Mouse (Mus musculus) spleen, adult 2 months (tissue): Measurements from ENCODE around the gene Eif3l. TPM values are rescaled to one million over a fixed set of nuclear protein-coding genes. Genes with fewer than 3 reads are reported as not detected.

ENCODE experiments used
- DNase-seq, 2 experiments: peaks; one replicate each; pipeline versions ENCODE4 v3.0.0 to v3.0.0-alpha.2; 2012 to 2021; ENCODE audit warnings: low spot score in 2 of 2, low read depth in 1 of 2
- H3K27ac ChIP-seq: fragments of 200-500 bp; 2 replicates; pipeline ENCODE4 v1.5.1; 2012; ENCODE audit warnings: low read length, inconsistent platforms; ENCODE audit not compliant: insufficient read depth
- H3K27me3 ChIP-seq: fragments of 200-500 bp; 2 replicates; pipeline ENCODE4 v1.6.1; 2012; ENCODE audit warnings: mild to moderate bottlenecking, moderate library complexity, low read length, inconsistent platforms; ENCODE audit not compliant: control insufficient read depth, insufficient read depth
- H3K36me3 ChIP-seq: fragments of 200-500 bp; 2 replicates; pipeline ENCODE4 v1.6.1; 2012; ENCODE audit warnings: mild to moderate bottlenecking, low read length, inconsistent platforms; ENCODE audit not compliant: control insufficient read depth, insufficient read depth
- H3K4me1 ChIP-seq: fragments of 200-500 bp; 2 replicates; pipeline ENCODE4 v1.6.1; 2011; ENCODE audit warnings: inconsistent platforms; ENCODE audit not compliant: control insufficient read depth, insufficient read depth, insufficient read length
- H3K4me3 ChIP-seq: fragments of 200-500 bp; 2 replicates; pipeline ENCODE4 v1.5.1; 2011; ENCODE audit warnings: mild to moderate bottlenecking, inconsistent platforms; ENCODE audit not compliant: insufficient read depth, insufficient read length; ENCODE audit errors: extremely low read depth
- CTCF ChIP-seq: fragments of 200-500 bp; IDR thresholded peaks from 2 replicates; pipeline ENCODE4 v1.5.1; 2011; ENCODE audit warnings: mild to moderate bottlenecking, inconsistent platforms; ENCODE audit not compliant: insufficient read depth, insufficient read length, insufficient replicate concordance; ENCODE audit errors: extremely low read depth
- POLR2A ChIP-seq: fragments of 200-500 bp; IDR thresholded peaks from 2 replicates; pipeline ENCODE4 v1.6.1; 2011; ENCODE audit warnings: low read depth, low read length, inconsistent platforms
- WGBS: fragments of 180-500 bp; shearing (Covaris S2); methylation state at CpG from one replicate; pipeline ENCODE4 v1.1.7; 2018; 5-methylcytosine and 5-hydroxymethylcytosine counted together
- polyA plus RNA-seq: library from polyadenylated mRNA; depleted of rRNA; stranded (reverse); fragments of >200 nt; gene quantifications from 2 replicates; pipeline ENCODE4 v1.2.3, GENCODE M21; 2012

Gene Eif3l
- polyA plus RNA-seq, 1 experiment = 85.7 TPM

DNA sequence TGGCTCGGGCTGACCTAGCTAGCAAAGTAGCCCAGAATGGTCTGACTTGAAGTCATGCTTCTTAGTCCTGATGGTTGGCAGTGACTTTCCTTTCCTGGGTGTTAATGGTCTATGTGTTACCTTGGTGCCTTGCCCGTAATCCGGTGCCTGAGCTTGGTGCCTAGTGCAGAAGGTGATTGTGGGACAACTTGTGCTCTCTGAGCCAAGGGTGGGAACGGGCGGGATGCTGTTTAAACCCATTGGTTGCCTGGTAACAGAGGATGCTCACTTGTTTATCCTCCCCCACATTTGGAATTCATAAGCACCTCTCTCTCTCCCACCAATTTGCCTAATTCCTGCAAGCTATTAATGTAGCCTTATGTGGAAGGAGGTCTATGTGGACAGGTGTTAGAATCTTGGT lies 20.5 kb downstream of the Eif3l start:
- Histone ChIP-seq H3K36me3 (peaks cover 32% of the 10 kb centered on the region), H3K4me3 (no peak overlapping the region), H3K4me1 (no peaks in the 10 kb centered on the region), H3K27ac (no peak overlapping the region), H3K27me3 (no peaks in the 10 kb centered on the region)
- 95% methylated on average over 5 of the region's 5 CpGs for WGBS
- no peak for DNase-seq
- TF ChIP-seq POLR2A = no peak
- TF ChIP-seq CTCF = no peak

GRCm38 (mm10) chr15:79096556-79096955 lies 21.6 kb downstream of the Eif3l start:
- no peak for DNase-seq
- H3K36me3 ChIP-seq = peaks cover 23% of the 10 kb centered on the region
- H3K4me3 ChIP-seq = no peak overlapping the region
- no peaks in the 10 kb centered on the region for H3K27me3 ChIP-seq
- 83% methylated on average over 3 of the region's 3 CpGs for WGBS
- H3K4me1 ChIP-seq = no peaks in the 10 kb centered on the region
- no peak for TF ChIP-seq CTCF
- TF ChIP-seq POLR2A = no peak
- no peak overlapping the region for H3K27ac ChIP-seq

GRCm38 (mm10) chr15:79097135-79097534 lies 22.2 kb downstream of the Eif3l start:
- WGBS = 72% methylated on average over 2 of the region's 2 CpGs
- DNase-seq = no peak
- Histone ChIP-seq H3K4me1 (no peaks in the 10 kb centered on the region), H3K27ac (no peak overlapping the region), H3K4me3 (no peak overlapping the region), H3K27me3 (no peaks in the 10 kb centered on the region), H3K36me3 (peaks cover 21% of the 10 kb centered on the region)
- TF ChIP-seq POLR2A (no peak), CTCF (no peak)

DNA sequence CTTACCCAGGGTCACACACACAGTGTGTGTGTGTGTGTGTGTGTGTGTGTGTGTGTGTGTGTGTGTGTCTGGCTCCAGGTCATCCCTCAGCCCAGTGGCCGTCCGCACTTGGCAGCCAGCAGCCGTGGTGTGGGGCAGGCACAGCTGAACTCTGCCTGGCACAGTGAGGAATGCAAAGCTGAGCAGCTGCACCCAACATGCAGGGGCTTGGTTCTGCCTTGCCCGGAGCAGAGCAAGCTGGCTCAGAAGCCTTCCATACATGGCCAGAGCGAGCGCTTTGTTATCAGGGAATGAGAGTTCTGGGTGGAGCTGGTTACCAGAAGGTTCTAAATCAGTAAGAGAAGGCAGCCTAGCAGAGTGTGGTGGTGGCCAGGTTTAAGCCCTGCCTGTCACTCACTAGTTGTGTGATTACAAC lies 22.6 kb downstream of the Eif3l start:
- DNase-seq = no peak
- no peak overlapping the region for H3K4me3 ChIP-seq
- H3K4me1 ChIP-seq = no peaks in the 10 kb centered on the region
- H3K36me3 ChIP-seq = peaks cover 17% of the 10 kb centered on the region
- H3K27ac ChIP-seq = no peak overlapping the region
- no peaks in the 10 kb centered on the region for H3K27me3 ChIP-seq
- TF ChIP-seq CTCF (no peak), POLR2A (no peak)
- WGBS = 75% methylated on average over 6 of the region's 6 CpGs

- Histone ChIP-seq H3K4me1 (no peaks in the 10 kb centered on the region), H3K27ac (no peak overlapping the region), H3K36me3 (peaks cover 15% of the 10 kb centered on the region), H3K27me3 (no peaks in the 10 kb centered on the region), H3K4me3 (no peak overlapping the region)
- no peak for DNase-seq
- 93% methylated on average over 5 of the region's 5 CpGs for WGBS
- TF ChIP-seq POLR2A (no peak), CTCF (no peak)
Measured at GRCm38 (mm10) chr15:79098220-79098619, 23.2 kb downstream of the Eif3l start.

DNA sequence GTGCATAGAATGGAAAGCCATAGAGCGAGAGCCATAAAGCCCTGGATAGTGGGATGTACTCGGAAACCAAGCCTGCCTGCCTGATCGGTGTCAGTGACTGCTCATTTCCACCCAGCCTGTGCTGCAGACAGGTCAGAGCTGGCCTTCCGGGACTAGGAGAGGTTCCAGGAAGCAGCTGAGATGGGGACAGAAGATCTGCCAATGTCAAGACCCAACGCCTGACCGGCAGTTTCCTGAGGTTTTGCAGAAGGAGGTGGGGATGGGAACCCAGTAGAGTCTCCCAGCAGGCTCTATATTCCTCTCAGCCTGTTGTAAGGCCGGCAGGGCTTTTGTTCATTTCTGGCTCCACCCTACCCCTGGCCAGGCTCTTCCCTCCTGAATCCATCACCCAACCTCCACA lies 23.9 kb downstream of the Eif3l start:
- DNase-seq = no peak

GRCm38 (mm10) chr15:79099456-79099855 lies 24.5 kb downstream of the Eif3l start:
- Histone ChIP-seq H3K4me3 (no peak overlapping the region), H3K27me3 (no peaks in the 10 kb centered on the region), H3K36me3 (peaks cover 5% of the 10 kb centered on the region; the same call in 1 of the 2 replicates), H3K4me1 (no peaks in the 10 kb centered on the region), H3K27ac (no peak overlapping the region)
- DNase-seq = no peak
- 76% methylated on average over 4 of the region's 4 CpGs for WGBS
- no peak for TF ChIP-seq POLR2A
- no peak for TF ChIP-seq CTCF

More for the DNA sequence above, 23.9 kb downstream of the Eif3l start:
- Histone ChIP-seq H3K27me3 (no peaks in the 10 kb centered on the region), H3K27ac (no peak overlapping the region), H3K4me1 (no peaks in the 10 kb centered on the region), H3K4me3 (no peak overlapping the region), H3K36me3 (peaks cover 10% of the 10 kb centered on the region)
- 36% methylated on average over 7 of the region's 7 CpGs for WGBS
- TF ChIP-seq POLR2A (no peak), CTCF (no peak)

- Histone ChIP-seq H3K27ac (no peak overlapping the region), H3K27me3 (no peaks in the 10 kb centered on the region), H3K36me3 (peaks cover 2% of the 10 kb centered on the region; the same call in 1 of the 2 replicates), H3K4me1 (no peaks in the 10 kb centered on the region), H3K4me3 (no peak overlapping the region)
- 85% methylated on average over 4 of the region's 4 CpGs for WGBS
- TF ChIP-seq POLR2A (no peak), CTCF (no peak)
- DNase-seq = no peak
Measured at GRCm38 (mm10) chr15:79100391-79100790, 25.4 kb downstream of the Eif3l start.
